Mouse (Mus musculus) adrenal gland, postnatal 36 days (tissue): Measurements from ENCODE around the gene Mpo. TPM values are rescaled to one million over a fixed set of nuclear protein-coding genes. Genes with fewer than 3 reads are reported as not detected.

Experiments
- DNase-seq, 2 experiments: peaks; one replicate each; pipeline ENCODE4 v3.0.0; 2021; ENCODE audit warnings: mixed read lengths in 1 of 2
- long read RNA-seq, 2 experiments: library from polyadenylated mRNA; stranded (forward); transcript quantifications; one replicate each; pipeline ENCODE4 v2.0.0; 2021; ENCODE audit warnings: borderline sequencing depth in 2 of 2
- total RNA-seq, 2 experiments: library from RNA; stranded (reverse); gene quantifications; 2 replicates each; pipeline ENCODE4 v1.2.3; 2021

Gene Mpo
- under 1 TPM in 1 of 2 experiments, not detected in 1; 0.40 TPM for total RNA-seq
- long read RNA-seq, experiment 1 = 0 reads
- long read RNA-seq, experiment 2 = 0 reads

DNA sequence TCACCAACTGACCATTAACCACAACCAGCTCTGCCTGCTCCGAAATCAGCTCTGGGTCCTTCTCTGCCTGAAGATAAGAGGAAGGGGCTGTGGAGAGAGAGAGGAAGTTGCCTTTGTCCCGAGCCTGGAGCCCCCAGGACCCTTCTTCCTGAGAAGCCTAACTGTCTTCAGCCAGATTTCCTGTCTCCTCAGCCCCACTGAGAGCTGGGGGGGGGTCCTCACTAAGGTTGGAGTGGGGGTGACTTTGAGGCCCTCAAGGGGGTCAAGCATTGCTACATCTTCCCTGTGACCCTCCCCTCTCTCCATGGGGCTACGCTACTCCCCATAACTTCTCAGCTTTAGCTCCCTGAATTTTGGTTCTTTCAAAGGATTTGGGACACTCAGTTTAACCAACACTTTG, at the start of gene Mpo:
Gene Mpo (plus strand): TSS at position 122 of the 400 bp plus-strand sequence.
- DNase-seq = no peak

DNA sequence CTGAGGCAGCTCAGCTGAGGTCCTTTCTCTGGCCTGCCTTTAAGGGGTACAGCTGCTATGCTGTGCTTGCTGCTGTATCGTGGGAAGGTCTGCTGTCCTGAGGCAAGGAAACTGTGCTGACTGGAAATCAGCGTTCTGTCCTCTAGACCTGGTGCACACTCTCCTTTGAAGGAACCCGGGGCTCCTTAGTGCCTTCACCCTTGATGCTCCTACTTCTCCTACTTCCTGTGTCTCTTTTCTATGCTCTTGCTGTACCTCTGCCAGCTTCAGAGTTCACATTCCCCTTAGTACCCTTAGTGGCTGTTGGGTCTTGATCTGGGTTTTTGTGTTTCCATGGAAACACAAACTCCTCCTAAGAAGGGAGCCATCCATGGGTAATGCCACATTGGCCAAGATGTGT, 49.7 kb upstream of the Mpo start:
- no peak for DNase-seq

DNA sequence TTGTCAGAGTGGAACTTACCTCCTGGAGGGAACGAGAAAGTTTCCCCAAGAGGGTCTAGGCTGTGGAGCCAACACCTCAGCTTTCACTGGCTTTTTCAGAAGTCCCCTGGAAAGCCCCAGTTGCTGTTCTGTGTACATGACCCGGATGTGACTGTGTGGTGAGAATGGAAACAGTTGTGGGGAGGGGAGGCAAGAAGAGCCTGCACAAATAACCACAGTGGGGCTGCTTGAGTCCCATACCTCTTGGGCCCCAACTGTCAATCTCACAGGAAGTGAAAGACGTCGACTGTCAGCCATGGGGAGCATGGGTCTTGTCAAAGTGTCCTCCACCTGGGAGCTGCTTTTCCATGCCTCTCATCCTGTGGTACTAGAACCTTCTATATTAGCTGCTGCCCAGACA, 48.4 kb upstream of the Mpo start:
- DNase-seq = no peak

DNA sequence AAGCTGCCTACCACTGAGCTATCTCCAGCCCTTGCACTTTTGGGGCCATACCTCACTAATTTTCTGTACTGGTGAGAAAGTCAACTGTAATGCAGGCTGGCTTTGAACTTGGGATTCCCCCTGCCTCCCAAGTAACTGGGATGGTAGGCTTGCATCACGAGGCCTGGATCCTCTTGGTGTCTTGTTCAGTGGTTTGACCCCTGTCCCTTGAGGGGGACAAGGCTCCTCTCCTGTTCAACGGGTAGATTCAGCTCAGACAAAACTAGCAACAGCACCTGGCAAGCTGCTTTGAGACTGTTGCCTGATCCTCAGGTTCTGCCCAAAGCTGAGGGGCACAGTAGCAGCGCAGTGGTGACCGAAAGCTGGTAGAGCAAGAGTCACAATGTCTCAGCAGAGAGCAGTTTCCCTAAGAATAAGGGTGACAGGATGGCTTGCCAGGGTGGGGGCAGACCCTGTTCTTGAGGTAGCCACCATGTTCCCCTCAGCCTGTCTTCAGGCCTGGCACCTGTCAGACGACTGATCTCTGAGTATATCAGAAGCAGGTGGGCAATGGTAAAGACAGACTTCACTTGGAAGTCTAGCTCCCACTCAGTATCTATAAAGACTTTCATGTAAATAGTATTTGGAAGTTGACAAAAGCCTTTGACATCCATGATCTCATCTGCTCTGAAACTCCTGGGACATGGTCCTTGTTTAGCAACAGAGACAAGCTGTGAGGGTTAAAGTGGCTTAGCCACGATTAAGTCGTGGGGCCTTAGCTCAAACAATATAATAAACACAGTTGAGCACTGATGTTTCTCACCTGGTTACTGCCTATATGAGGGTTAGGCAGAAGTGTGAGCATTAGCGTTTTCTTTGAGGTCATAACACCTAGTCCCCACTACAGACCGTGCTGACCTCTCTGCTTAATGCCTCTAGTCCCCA, 47.5 kb upstream of the Mpo start:
- DNase-seq = no peak

DNA sequence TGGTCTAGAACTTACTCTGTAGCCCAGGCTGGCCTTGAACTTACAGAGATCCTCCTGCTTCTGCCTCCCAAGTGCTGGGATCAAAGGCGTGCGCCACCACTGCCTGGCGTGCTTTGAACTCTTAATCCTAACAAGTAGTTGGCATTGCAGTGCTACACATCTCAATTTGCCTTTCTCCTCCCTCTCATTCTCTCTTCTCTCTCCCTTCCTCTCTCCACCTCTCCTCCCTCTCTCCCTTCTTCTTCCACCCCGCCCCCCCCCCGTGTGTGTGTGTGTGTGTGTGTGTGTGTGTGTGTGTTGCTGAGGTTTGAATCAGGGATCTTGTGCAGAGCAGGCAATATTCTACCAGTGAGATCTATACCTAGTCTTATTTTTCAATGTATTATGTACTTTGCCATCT, 46.1 kb upstream of the Mpo start:
- DNase-seq = no peak

DNA sequence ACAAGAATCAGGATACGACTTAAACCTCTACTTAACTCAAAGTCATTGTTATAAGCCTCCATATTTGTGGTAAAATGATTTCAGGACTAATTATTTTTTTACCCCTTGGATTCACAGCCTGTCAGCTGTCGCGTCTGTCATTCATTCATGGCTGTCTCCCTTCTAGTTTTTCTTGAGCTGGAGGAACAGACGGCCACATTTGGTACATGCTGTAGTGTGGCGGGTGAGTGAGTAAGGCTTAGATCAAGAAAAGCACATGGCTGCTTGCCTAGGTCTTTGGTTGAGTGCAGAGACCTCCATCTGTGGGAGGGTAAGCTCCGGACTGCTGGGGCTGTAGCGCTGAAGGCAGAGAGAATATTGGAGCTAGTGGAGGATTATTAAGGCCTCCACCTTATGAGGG, 45.7 kb upstream of the Mpo start:
- no peak for DNase-seq

DNA sequence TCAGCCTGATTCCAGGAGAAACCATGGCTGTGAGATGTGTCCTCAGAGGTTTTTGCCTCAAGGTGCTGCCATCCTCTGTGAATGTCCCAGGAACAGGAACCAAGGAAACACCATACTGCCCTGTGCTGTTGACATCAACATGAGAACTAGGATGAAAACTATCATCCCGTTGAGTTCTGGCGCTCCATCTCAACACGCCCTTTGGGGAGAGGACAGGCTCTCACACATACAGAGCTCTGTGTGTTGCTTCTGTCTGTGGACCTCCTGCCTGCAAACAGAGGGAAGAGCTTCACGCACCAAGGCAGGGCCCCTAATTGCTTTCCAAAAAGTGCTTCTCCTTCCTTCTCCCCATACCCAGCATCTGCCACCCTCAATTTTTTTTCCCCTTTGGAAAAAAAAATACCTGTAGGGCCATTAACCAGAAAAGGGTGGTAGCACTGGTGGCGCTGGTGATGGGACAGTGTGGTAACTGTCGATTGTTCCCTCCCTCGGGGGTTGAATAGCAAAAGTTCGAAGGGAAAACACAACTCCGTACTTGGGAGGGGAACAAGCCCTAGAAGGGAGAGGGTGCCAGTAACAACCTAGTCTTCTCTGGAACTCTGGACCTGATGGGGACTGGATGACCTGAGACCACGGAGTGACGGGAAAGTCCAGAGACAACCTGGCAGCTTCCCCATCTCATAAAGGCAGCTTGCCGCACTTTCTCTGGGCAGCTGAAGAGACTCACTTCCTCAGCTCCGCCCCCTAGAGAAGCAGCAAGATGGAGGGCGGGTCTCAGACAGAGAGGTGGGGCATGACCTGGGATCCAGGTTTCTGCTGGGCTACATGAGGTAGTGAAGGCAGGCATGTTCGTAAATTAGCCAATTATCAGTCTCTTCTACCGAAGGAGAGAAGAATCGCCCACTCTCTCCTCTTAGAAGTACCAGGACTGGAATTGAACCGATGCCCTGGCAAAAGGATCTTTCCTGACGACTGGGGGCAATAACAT, 45.0 kb upstream of the Mpo start:
- peak in 1 of 2 experiments; percentile 53 for DNase-seq

DNA sequence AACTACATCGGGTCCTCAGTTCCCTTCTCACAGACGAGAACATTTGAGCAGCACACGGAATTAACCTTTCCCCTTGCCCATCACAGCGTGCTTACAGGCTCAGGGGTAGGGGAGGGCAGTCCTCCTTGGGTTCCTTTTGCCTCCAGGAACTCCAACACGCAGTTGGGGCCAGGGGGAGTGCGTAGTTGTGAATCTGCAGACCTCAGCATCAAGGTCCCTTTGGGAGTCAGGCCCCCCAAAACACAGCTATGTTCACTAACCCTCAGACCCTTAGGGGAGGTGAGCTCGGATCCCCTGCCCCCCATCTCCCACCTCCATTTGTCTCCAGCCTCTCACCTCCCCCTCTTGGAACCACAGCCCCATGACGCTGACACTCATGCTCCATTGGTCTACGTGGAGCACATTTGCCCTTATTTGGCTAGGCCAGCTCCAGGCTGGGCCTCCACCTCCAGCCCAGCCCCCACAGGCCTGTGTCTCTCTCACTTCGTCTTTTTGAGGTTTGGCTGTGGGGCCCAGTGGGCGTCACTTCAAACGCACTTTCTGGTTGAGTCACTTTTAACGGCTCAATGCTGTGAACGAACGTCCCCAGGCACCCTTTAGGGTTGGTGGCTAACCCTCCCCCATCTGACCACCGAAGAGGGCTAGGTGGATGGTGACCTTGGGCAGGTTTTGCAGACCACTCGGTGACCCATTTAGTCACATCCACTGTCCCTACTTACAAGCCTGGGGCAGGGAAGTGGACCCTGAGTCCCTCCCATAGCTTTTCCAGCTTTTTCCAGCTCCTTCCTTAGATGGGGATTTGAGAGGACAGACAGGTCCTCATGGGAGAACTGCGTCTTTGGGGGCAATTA, 44.0 kb upstream of the Mpo start:
- DNase-seq = peak; percentile 14 to 57

DNA sequence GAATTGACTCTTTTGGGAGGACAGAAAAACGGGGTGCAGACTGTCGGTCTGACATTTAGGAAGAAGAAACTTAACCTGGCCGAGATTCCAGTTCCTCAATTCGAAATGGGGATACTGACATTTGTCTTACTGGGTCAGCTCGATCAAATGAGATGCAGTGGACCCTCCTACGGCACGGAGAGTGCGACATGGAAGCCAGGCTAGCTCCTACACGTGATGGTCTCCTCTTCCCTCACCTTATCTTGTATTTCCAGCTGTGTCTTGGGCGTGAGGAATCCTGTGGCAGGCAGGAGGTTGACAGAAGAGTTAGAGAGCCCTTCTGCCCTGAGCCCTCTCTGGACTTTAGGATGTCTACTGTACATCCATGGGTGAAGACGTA, 43.3 kb upstream of the Mpo start:
- no peak for DNase-seq

DNA sequence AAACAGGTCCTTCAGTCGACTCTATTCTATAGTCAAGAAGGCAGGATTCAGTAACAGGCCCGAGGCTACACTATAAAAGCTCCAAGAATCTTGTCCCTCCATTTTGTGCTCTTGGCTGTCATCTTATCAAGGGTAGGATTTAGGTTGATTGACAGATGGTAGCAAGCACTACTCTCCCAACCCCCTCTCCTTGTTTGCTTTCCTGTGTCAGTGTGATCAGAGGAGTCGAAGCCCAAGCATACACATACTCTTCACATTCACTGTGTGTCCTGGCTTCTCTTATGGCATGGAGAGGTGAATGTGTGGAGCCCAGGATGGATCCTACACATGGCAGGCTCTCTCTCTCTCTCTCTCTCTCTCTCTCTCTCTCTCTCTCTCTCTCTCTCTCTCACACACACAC, 42.9 kb upstream of the Mpo start:
- DNase-seq = no peak

DNA sequence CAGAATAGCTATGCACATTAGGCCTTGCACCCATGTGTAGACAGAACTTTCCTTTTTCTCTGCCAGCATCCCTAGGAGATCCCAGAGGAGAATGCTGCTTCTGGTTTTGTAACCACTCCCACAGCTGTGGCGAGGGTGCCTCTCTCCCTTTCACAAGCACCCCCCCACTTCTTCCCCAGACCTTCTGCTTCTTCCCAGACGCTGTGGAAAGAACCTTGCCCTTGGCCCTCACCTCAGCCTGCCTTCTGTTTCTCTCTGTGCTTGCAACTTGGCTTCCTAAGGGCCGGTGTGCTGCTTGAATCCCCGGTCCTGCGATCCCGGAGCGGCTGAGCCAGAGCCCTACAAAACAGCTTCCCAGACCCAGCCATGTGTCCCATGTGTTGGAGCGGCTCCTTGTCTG, 42.4 kb upstream of the Mpo start:
- DNase-seq = no peak

DNA sequence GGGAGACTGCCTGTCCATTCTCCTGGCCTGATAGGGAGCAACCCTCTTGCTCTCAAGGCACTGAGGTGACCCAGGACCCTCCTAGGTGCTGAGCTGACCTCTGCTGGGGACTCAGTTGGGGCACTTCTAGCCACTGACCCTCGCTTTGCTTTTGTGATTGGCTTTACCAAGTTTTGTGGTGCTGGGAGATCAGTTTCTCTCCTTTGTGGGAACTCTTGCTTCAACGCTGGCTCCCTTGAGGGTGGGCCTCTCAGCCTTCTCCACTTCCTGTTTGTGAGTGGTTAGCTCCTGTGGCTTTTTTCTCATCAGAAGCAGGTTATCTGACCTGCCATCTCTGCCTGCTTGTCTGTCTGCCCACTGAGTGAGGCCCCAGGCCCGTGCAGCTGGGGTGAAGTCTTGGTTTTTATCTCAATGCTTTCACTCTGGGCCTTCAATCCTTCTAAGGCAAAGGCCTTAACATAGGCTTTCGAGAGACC, 41.9 kb upstream of the Mpo start:
- no peak for DNase-seq

DNA sequence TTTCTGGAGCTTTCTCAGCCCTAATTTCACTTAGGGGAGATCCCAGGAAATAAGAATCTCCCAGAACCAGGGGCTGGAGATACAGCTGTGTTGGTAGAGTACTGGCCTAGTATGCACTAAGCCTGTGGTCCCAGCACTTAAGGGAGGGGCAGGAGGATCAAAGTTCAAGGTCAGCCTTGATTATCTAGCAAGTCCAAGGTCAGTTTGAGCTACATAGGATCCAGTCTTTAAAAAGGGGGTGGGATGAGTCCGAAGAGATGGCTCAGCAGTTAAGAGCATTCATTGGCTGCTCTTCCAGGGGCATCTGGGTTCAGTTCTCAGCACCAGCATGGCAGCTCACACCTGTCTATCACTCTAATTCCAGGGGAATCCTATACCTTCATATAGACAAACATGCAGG, 41.1 kb upstream of the Mpo start:
- DNase-seq = no peak

DNA sequence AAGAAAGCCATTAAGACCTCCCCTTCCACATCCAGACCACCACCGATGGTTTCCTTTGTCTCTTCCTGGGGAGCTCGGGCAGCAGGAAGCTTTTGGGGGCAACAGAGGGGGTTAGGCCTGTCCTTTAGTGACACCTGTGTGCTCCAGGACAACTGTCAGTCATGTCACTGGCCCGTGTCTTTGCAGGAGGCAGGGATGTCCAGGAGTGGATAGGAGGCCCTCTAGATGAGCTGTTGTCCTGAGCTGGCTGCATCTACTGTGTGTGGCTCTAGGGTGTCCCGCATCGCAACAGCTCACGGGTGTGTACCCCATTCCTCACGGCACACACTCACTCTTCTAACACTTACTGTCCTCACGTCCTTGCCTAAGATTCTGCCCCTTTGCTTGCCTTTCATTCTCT, 40.1 kb upstream of the Mpo start:
- DNase-seq = no peak

DNA sequence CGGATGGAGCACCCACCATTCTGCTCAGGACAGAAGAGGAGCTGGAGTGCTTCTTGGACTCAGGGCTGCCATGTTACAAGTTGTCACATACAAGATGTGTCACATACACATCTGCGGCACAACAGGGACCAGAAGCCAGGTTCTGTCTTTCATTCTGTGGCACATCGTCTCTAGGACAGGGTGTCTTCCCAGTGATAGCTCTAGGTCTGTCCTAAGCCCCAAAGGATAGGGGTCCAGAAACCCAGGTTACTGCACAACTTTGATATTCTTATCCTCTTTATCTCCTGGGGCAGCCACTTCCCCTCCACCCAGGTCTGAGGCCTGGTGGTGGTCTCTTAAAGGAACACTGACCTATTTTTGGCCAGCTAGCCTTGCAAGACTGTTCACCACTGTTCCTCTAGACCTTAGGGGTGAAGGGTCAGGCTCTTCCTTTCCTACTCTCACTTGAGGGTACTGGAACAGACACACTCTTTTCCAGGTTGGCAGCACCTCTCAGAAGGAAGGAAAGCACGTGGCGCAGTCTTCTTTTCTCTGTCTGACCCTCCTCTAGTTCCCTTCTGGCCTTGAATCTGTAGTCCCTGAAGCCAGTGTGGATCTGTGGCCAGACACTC, 39.4 kb upstream of the Mpo start:
- no peak for DNase-seq

DNA sequence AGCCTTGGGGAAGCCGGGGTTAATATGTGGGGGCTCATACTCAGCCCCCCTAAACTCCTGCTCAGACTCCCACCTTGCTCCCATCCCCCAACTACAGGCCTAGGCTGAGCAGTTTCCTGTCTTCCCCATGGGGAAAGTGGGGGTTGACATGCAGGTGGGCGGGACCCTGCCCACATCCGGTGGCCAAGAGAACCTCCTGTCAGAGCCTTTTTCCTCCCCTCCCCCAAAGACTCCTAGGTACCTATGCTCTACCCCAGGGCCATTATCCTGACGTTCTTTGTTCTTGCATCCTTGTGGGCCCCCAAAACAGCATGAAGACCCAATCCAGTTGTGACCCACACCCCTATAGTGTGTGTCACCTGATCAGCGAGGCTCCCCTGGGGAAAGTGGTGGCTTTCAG, 38.8 kb upstream of the Mpo start:
- no peak for DNase-seq

DNA sequence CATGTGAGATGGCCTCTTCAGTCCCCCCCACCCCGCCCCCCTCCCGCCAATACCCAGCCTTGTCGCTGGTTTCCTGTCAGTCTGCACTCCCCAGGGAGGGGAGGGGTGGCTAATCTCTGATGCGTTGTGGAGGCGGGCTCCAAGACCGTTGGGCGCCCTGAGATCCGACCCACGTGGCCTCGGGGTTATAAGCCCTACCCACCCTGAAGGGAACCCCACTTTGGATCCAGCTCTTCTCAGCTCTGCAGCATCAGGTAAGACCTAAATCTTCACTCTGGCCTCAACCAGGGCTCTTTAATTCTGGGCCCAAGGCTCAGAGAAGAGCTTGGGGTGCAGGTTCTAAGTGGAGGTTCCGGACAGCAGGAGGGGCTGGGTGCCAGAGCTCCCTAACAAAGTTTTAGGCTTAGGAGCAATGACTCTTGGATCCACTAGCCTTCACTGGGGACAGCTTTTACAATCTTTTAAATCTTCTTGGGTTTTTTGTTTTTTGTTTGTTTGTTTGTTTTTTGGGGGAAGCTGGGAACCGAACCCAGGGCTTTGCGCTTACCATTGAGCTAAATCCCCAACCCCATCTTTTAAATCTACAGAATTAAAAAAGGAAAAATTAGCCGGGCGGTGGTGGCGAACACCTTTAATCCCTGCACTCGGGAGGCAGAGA, 37.9 kb upstream of the Mpo start:
- peak; percentile 22 to 59 for DNase-seq

DNA sequence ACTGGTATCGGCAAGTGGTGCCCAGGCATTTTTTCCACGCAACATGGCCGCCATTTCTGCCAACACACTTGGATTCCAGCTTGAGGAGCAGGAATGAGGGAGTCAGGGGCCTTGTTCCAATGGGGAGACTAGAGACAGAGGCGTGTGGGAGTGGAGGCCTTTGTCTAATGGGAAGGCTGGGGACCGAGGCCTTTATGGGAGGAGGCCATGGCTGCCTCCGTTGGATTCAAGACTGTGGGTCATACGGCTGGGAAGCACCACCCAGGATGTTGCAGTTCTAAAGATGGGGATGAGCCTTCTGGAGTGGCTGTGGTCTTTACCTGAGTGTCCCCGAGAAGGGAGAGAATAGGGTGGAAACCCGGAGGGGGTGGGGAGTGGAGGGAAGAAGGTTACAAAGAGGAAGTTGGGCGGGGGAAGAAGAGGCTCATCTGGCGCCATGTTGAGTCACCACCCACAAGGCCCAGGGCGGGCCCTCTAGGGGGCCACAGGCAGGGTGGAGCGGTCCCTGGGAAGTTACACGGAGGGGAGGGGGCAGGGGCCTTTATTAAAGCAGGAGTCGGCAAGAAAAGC, 37.0 kb upstream of the Mpo start:
- peak in 1 of 2 experiments; percentile 37 for DNase-seq

DNA sequence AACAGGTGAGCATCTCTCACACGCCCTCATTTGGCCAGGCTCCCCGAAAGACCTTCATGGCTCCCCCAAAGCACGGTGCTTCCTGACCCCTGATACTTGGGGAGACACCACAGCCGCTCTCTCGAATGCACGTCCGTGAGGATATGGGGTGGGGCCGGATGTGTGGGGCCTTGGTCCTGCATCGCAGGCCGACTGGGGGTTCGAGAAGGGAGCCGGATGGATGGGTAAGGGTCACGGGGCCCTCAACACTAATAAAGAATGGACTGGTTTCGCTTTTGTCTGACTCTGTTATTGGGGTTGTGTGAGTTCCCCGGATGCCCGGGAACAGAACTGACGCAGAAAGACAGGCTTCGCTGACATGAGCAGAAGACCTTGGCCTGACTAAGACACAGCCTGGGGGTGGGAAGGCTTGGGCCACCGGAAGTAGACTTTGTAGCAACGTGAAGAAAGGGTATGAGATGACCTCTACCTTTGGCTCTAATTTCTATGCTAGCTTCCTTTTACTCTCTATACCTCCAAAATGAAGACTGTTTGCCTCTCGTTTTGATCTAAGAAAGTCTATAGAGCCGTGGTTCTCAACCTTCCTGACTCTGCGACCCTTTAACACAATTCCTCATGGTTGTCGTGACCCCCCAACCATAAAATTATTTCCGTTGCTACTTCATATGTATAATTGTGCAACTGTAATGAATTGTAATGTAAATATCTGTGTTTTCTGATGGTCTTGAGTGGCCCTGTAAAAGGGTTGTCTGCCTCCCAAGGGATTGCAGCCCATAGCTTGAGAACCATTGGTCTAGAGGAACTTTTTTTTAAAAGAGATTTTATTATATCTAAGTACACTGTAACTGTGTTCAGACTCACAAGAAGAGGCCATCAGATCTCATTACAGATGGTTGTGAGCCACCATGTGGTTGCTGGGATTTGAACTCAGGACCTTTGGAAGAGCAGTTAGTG, 36.1 kb upstream of the Mpo start:
- no peak for DNase-seq
